Mouse (Mus musculus) cerebellum, postnatal 25 days (tissue): ENCODE results near the gene Oxt.

Experiments used
- DNase-seq, 2 experiments: peaks; one replicate each; pipeline ENCODE4 v3.0.0; 2021; ENCODE audit warnings: mixed read lengths in 2 of 2

Gene Oxt

GRCm38 (mm10) chr2:130575873-130576272 lies at the start of gene Oxt:
Oxt (plus strand) TSS chr2:130576173.
- DNase-seq, result no peak

GRCm38 (mm10) chr2:130528457-130528856 lies 47.5 kb upstream of the Oxt start:
- DNase-seq, result no peak

GRCm38 (mm10) chr2:130529290-130529689 lies 46.7 kb upstream of the Oxt start:
- no peak for DNase-seq

- DNase-seq, result no peak
Observed at GRCm38 (mm10) chr2:130529925-130530324, 46.0 kb upstream of the Oxt start.

- no peak for DNase-seq
Observed at GRCm38 (mm10) chr2:130532201-130532600, 43.8 kb upstream of the Oxt start.

- DNase-seq, result no peak
Observed at GRCm38 (mm10) chr2:130535017-130535416, 41.0 kb upstream of the Oxt start.

- DNase-seq, result no peak
Observed at GRCm38 (mm10) chr2:130536890-130537289, 39.1 kb upstream of the Oxt start.

GRCm38 (mm10) chr2:130538876-130539546 lies 37.0 kb upstream of the Oxt start:
- DNase-seq, result no peak

GRCm38 (mm10) chr2:130540266-130540665 lies 35.7 kb upstream of the Oxt start:
- no peak for DNase-seq

GRCm38 (mm10) chr2:130546957-130547356 lies 29.0 kb upstream of the Oxt start:
- DNase-seq, result no peak

GRCm38 (mm10) chr2:130554841-130555240 lies 21.1 kb upstream of the Oxt start:
- DNase-seq, result no peak

GRCm38 (mm10) chr2:130556292-130556691 lies 19.7 kb upstream of the Oxt start:
- no peak for DNase-seq

GRCm38 (mm10) chr2:130557462-130557861 lies 18.5 kb upstream of the Oxt start:
- peak; percentile 31 to 56 for DNase-seq

GRCm38 (mm10) chr2:130558015-130558414 lies 18.0 kb upstream of the Oxt start:
- DNase-seq, result no peak

GRCm38 (mm10) chr2:130563212-130564055 lies 12.5 kb upstream of the Oxt start, which contains the start of gene Mrps26:
Mrps26 (plus strand) TSS chr2:130563742.
- DNase-seq, result peak; percentile 93 to 96

- no peak for DNase-seq
Observed at GRCm38 (mm10) chr2:130564063-130564462, 11.9 kb upstream of the Oxt start.

GRCm38 (mm10) chr2:130564983-130565382 lies 11.0 kb upstream of the Oxt start:
- DNase-seq, result no peak

GRCm38 (mm10) chr2:130568921-130569320 lies 7.1 kb upstream of the Oxt start:
- DNase-seq, result no peak

GRCm38 (mm10) chr2:130569926-130570325 lies 6.0 kb upstream of the Oxt start:
- DNase-seq, result no peak

- no peak for DNase-seq
Observed at GRCm38 (mm10) chr2:130574960-130575359, 1.0 kb upstream of the Oxt start.

GRCm38 (mm10) chr2:130576564-130576963 lies 591 bp downstream of the Oxt start:
- DNase-seq, result peak; percentile 60 to 67

GRCm38 (mm10) chr2:130577021-130577420 lies 1.0 kb downstream of the Oxt start:
- no peak for DNase-seq

GRCm38 (mm10) chr2:130577632-130578031 lies 1.7 kb downstream of the Oxt start:
- DNase-seq, result peak in 1 of 2 experiments; percentile 46

GRCm38 (mm10) chr2:130578148-130578547 lies 2.2 kb downstream of the Oxt start:
- DNase-seq, result peak; percentile 75 to 85
